19 mouse cellular contexts compared by ENCODE assay signal in genomic region chr11:48796290-48796689, GRCm38 (mm10). TPM values are rescaled to one million over a fixed set of nuclear protein-coding genes. Genes with fewer than 3 reads are reported as not detected.
A peak's percentile ranks its signal among the peaks of the same experiment; 100 is the strongest.
DNase-seq lines count a peak whose midpoint lies in the region; ATAC-seq and TF ChIP-seq lines count a peak whose summit lies in the region.
"Had no signal": no experiment of that assay in that cellular context is flagged by ENCODE, and none has a peak within 500 bp of the region (broad histone marks: within the 10 kb centered on the region; RNA-seq: fewer than 3 reads in every experiment).

No protein-coding gene starts in this region.

- no peak overlapping the region for H3K4me2 ChIP-seq in kidney, postnatal 0 days (ENCODE audit: low read length)
- no peak overlapping the region for H3K4me2 ChIP-seq in kidney, embryonic 14.5 days (replicated peaks; ENCODE audit: low read depth, low read length)
- no peak overlapping the region for H3K4me2 ChIP-seq in lung, postnatal 0 days (replicated peaks; ENCODE audit: low read depth, low read length)
- H3K4me2 ChIP-seq in stomach, postnatal 0 days (replicated peaks; ENCODE audit: low read depth), result no peak overlapping the region
- H3K4me2 ChIP-seq: forebrain, embryonic 13.5 days; hindbrain, embryonic 12.5 days had no signal

- no peak for TF ChIP-seq POLR2A in heart, adult 2 months (IDR thresholded peaks at IDR 0.05; ENCODE audit: insufficient read depth, low read depth, low read length)

- intact Hi-C loops in heart, adult 2 months (cut with DNase I), result loop anchor here (5.0 kb wide), 1 partner anchor 406 kb away; the partner anchor contains the start of gene Zfp62

- no peak for DNase-seq in heart, adult 2 months
- DNase-seq in heart, adult 11 months, result no peak
- no peak for DNase-seq in kidney, postnatal 0 days (ENCODE audit: low spot score)
- no peak for DNase-seq in lung, postnatal 0 days (ENCODE audit: low spot score)
- no peak for DNase-seq in lung, postnatal 4 days
- no peak for DNase-seq in stomach, postnatal 0 days (ENCODE audit: low spot score)
- no peak for DNase-seq in frontal cortex, postnatal 14 days (ENCODE audit: low spot score in 2 of 2)
- DNase-seq: adrenal gland, postnatal 14 days; cerebellum, adult 18-20 months; cerebellum, postnatal 36 days; forebrain, postnatal 0 days; heart, postnatal 36 days had no signal

- H3K27ac ChIP-seq in heart, adult 2 months, result no peak overlapping the region
- H3K27ac ChIP-seq in kidney, postnatal 0 days, result no peak overlapping the region
- H3K27ac ChIP-seq in kidney, embryonic 14.5 days (ENCODE audit: low read depth, low read length), result no peak overlapping the region
- no peak overlapping the region for H3K27ac ChIP-seq in lung, postnatal 0 days (ENCODE audit: low read length)
- H3K27ac ChIP-seq in stomach, postnatal 0 days (replicated peaks), result no peak overlapping the region
- H3K27ac ChIP-seq: embryonic facial prominence, embryonic 10.5 days; forebrain, embryonic 13.5 days; hindbrain, embryonic 12.5 days had no signal

- peaks cover 4% of the 10 kb centered on the region for H3K4me1 ChIP-seq in heart, adult 2 months (ENCODE audit: control insufficient read depth, insufficient read depth, low read length)
- peaks cover under 1% of the 10 kb centered on the region; the same call in 1 of the 2 replicates for H3K4me1 ChIP-seq in kidney, postnatal 0 days (replicated peaks; ENCODE audit: insufficient read depth, low read length)
- H3K4me1 ChIP-seq in kidney, embryonic 14.5 days (ENCODE audit: control insufficient read depth, insufficient read depth, low read length), result 0 out of 2 replicates have a peak, but pooled peaks cover 5% of the 10 kb centered on the region
- H3K4me1 ChIP-seq in lung, postnatal 0 days (ENCODE audit: insufficient read depth, low read depth, low read length), result peaks cover 7% of the 10 kb centered on the region; the same call in 1 of the 2 replicates
- H3K4me1 ChIP-seq in stomach, postnatal 0 days (replicated peaks; ENCODE audit: control insufficient read depth, insufficient read depth), result no peaks in the 10 kb centered on the region

- H3K9ac ChIP-seq in heart, adult 2 months (ENCODE audit: low read depth, low read length), result no peak overlapping the region
- H3K9ac ChIP-seq in kidney, postnatal 0 days (ENCODE audit: low read depth, low read length), result no peak overlapping the region
- H3K9ac ChIP-seq in kidney, embryonic 14.5 days (ENCODE audit: low read depth, low read length), result no peak overlapping the region
- no peak overlapping the region for H3K9ac ChIP-seq in lung, postnatal 0 days (replicated peaks; ENCODE audit: low read depth)
- H3K9ac ChIP-seq in stomach, postnatal 0 days (ENCODE audit: low read length), result no peak overlapping the region
- H3K9ac ChIP-seq: forebrain, embryonic 13.5 days; forebrain, postnatal 0 days; heart, embryonic 12.5 days; hindbrain, embryonic 12.5 days had no signal

- peak; percentile 20 for TF ChIP-seq CTCF in heart, adult 2 months (IDR thresholded peaks at IDR 0.05)
- TF ChIP-seq CTCF in kidney, postnatal 0 days (IDR thresholded peaks at IDR 0.05; ENCODE audit: low read depth), result peak; percentile 9; the same call in 1 of the 2 replicates
- TF ChIP-seq CTCF in lung, postnatal 0 days (IDR thresholded peaks at IDR 0.05), result peak; percentile 37; the same call in 1 of the 2 replicates
- TF ChIP-seq CTCF in stomach, postnatal 0 days (IDR thresholded peaks at IDR 0.05; ENCODE audit: low read depth), result peak; percentile 25

- ATAC-seq in kidney, postnatal 0 days (replicated peaks; ENCODE audit: low FRiP score, low read depth), result no peak
- no peak for ATAC-seq in kidney, embryonic 14.5 days (ENCODE audit: low FRiP score, low TSS enrichment)
- no peak for ATAC-seq in lung, postnatal 0 days
- ATAC-seq in stomach, postnatal 0 days (ENCODE audit: low FRiP score, low TSS enrichment), result no peak
- ATAC-seq: forebrain, embryonic 13.5 days; forebrain, postnatal 0 days; hindbrain, embryonic 16.5 days had no signal

- H3K79me2 ChIP-seq in heart, adult 2 months (replicated peaks; ENCODE audit: control insufficient read depth, insufficient read depth, low read length), result no peaks in the 10 kb centered on the region; the same call in 1 of the 2 replicates

- H3K4me3 ChIP-seq in heart, adult 2 months, result no peak overlapping the region
- H3K4me3 ChIP-seq in kidney, postnatal 0 days (replicated peaks; ENCODE audit: low read depth, low read length), result no peak overlapping the region
- H3K4me3 ChIP-seq in kidney, embryonic 14.5 days (ENCODE audit: low read length), result no peak overlapping the region
- no peak overlapping the region for H3K4me3 ChIP-seq in lung, postnatal 0 days (ENCODE audit: low read depth, low read length)
- H3K4me3 ChIP-seq in stomach, postnatal 0 days (ENCODE audit: low read depth, low read length), result no peak overlapping the region
- H3K4me3 ChIP-seq: embryonic facial prominence, embryonic 10.5 days; forebrain, embryonic 13.5 days; hindbrain, embryonic 12.5 days had no signal

- no peaks in the 10 kb centered on the region for H3K9me3 ChIP-seq in kidney, postnatal 0 days (replicated peaks; ENCODE audit: low read length)
- no peaks in the 10 kb centered on the region for H3K9me3 ChIP-seq in kidney, embryonic 14.5 days (ENCODE audit: control insufficient read depth, low read length)
- no peaks in the 10 kb centered on the region for H3K9me3 ChIP-seq in lung, postnatal 0 days (ENCODE audit: low read length)
- H3K9me3 ChIP-seq in stomach, postnatal 0 days (ENCODE audit: control insufficient read depth, low read length), result no peaks in the 10 kb centered on the region
- H3K9me3 ChIP-seq: embryonic facial prominence, embryonic 10.5 days; forebrain, embryonic 13.5 days; G1E; heart, embryonic 12.5 days; hindbrain, embryonic 12.5 days had no signal

- peaks cover 3% of the 10 kb centered on the region; the same call in 1 of the 2 replicates for H3K36me3 ChIP-seq in heart, adult 2 months (ENCODE audit: control insufficient read depth, insufficient read depth, low read length)
- no peaks in the 10 kb centered on the region for H3K36me3 ChIP-seq in kidney, postnatal 0 days (ENCODE audit: insufficient read depth, low read length)
- H3K36me3 ChIP-seq in kidney, embryonic 14.5 days (ENCODE audit: control insufficient read depth, insufficient read depth, low read length), result peaks cover 4% of the 10 kb centered on the region; the same call in 1 of the 2 replicates
- H3K36me3 ChIP-seq in lung, postnatal 0 days (ENCODE audit: insufficient read depth, low read length), result no peaks in the 10 kb centered on the region
- no peaks in the 10 kb centered on the region for H3K36me3 ChIP-seq in stomach, postnatal 0 days (ENCODE audit: control insufficient read depth, insufficient read depth, low read length)
- H3K36me3 ChIP-seq: heart, embryonic 12.5 days; hindbrain, embryonic 12.5 days had no signal

- TF ChIP-seq EP300 in heart, adult 2 months (IDR thresholded peaks at IDR 0.05; ENCODE audit: insufficient read depth, low read depth, low read length), result no peak
- TF ChIP-seq EP300 in lung, postnatal 0 days (IDR thresholded peaks at IDR 0.05), result no peak
- no peak for TF ChIP-seq EP300 in stomach, postnatal 0 days (optimal IDR thresholded peaks at IDR 0.05)

- H3K27me3 ChIP-seq in heart, adult 2 months (ENCODE audit: control insufficient read depth, insufficient read depth, low read length), result no peaks in the 10 kb centered on the region
- H3K27me3 ChIP-seq in kidney, postnatal 0 days (ENCODE audit: insufficient read depth, low read length), result no peaks in the 10 kb centered on the region
- H3K27me3 ChIP-seq in kidney, embryonic 14.5 days (ENCODE audit: control insufficient read depth, insufficient read depth, low read length), result no peaks in the 10 kb centered on the region
- H3K27me3 ChIP-seq in lung, postnatal 0 days (replicated peaks; ENCODE audit: insufficient read depth, low read length), result no peaks in the 10 kb centered on the region
- no peaks in the 10 kb centered on the region for H3K27me3 ChIP-seq in stomach, postnatal 0 days (ENCODE audit: control insufficient read depth, insufficient read depth, low read length)
- H3K27me3 ChIP-seq: forebrain, embryonic 13.5 days; heart, embryonic 12.5 days; hindbrain, embryonic 12.5 days had no signal

- 79% methylated on average over 4 of the region's 4 CpGs for WGBS in heart, adult 2 months
- 78% methylated on average over 4 of the region's 4 CpGs for WGBS in kidney, postnatal 0 days
- 87% methylated on average over 4 of the region's 4 CpGs for WGBS in kidney, embryonic 14.5 days
- 79% methylated on average over 4 of the region's 4 CpGs for WGBS in lung, postnatal 0 days
- WGBS in stomach, postnatal 0 days, result 85% methylated on average over 4 of the region's 4 CpGs

RNA-seq across cellular contexts. Expression of gene Rack1, which starts 3.8 kb away (rescaled TPM):
- total RNA-seq in heart, adult 2 months (2021), result 100 to 1,000 TPM; 337 to 437 TPM
- polyA plus RNA-seq in heart, adult 2 months (2012; rRNA removed), result 867 and 1,301 TPM in 2 replicates
- 732 and 795 TPM in 2 replicates for polyA plus RNA-seq in kidney, postnatal 0 days (2015; fragmentation: Nextera tagmentation; extraction: Ambion mirVana)
- 994 and 1,198 TPM in 2 replicates for polyA plus RNA-seq in kidney, embryonic 14.5 days (2014; fragmentation: Nextera tagmentation; extraction: Ambion mirVana)
- 404 and 434 TPM in 2 replicates for polyA plus RNA-seq in lung, postnatal 0 days (2015; fragmentation: Nextera tagmentation; extraction: Ambion mirVana)
- 524 and 529 TPM in 2 replicates for polyA plus RNA-seq in stomach, postnatal 0 days (2015; fragmentation: Nextera tagmentation; extraction: Ambion mirVana)

RNA-seq across cellular contexts. Expression of gene Trim41, which starts 20.9 kb away (rescaled TPM):
- total RNA-seq in heart, adult 2 months (2021), result 10 to 100 TPM; 19.8 to 19.9 TPM
- 19.1 and 19.3 TPM in 2 replicates for polyA plus RNA-seq in heart, adult 2 months (2012; rRNA removed)
- polyA plus RNA-seq in kidney, postnatal 0 days (2015; fragmentation: Nextera tagmentation; extraction: Ambion mirVana), result 5.2 and 5.3 TPM in 2 replicates
- 5.8 and 6.1 TPM in 2 replicates for polyA plus RNA-seq in kidney, embryonic 14.5 days (2014; fragmentation: Nextera tagmentation; extraction: Ambion mirVana)
- 4.3 and 5.1 TPM in 2 replicates for polyA plus RNA-seq in lung, postnatal 0 days (2015; fragmentation: Nextera tagmentation; extraction: Ambion mirVana)
- polyA plus RNA-seq in stomach, postnatal 0 days (2015; fragmentation: Nextera tagmentation; extraction: Ambion mirVana), result 3.6 and 4.0 TPM in 2 replicates

RNA-seq across cellular contexts. Expression of gene Trim7, which starts 29.6 kb away (rescaled TPM):
- total RNA-seq in heart, adult 2 months (2021), result 10 to 100 TPM; 18.2 to 18.4 TPM
- polyA plus RNA-seq in heart, adult 2 months (2012; rRNA removed), result 27.9 and 32.6 TPM in 2 replicates
- 10.2 and 10.5 TPM in 2 replicates for polyA plus RNA-seq in kidney, postnatal 0 days (2015; fragmentation: Nextera tagmentation; extraction: Ambion mirVana)
- polyA plus RNA-seq in kidney, embryonic 14.5 days (2014; fragmentation: Nextera tagmentation; extraction: Ambion mirVana), result 1.3 and 2.9 TPM in 2 replicates
- polyA plus RNA-seq in lung, postnatal 0 days (2015; fragmentation: Nextera tagmentation; extraction: Ambion mirVana), result 1.2 and 1.6 TPM in 2 replicates
- 3.0 and 3.4 TPM in 2 replicates for polyA plus RNA-seq in stomach, postnatal 0 days (2015; fragmentation: Nextera tagmentation; extraction: Ambion mirVana)

RNA-seq across cellular contexts. Expression of gene Gm12184, which starts 30.2 kb away (rescaled TPM):
- total RNA-seq in heart, adult 2 months (2021), result 1 to 10 TPM; 3.8 to 3.9 TPM
- polyA plus RNA-seq in heart, adult 2 months (2012; rRNA removed), result 18.8 and 28.2 TPM in 2 replicates
- 4.4 and 10.3 TPM in 2 replicates for polyA plus RNA-seq in kidney, postnatal 0 days (2015; fragmentation: Nextera tagmentation; extraction: Ambion mirVana)
- 5.6 and 7.6 TPM in 2 replicates for polyA plus RNA-seq in kidney, embryonic 14.5 days (2014; fragmentation: Nextera tagmentation; extraction: Ambion mirVana)
- 4.4 and 5.5 TPM in 2 replicates for polyA plus RNA-seq in lung, postnatal 0 days (2015; fragmentation: Nextera tagmentation; extraction: Ambion mirVana)
- 5.0 and 7.3 TPM in 2 replicates for polyA plus RNA-seq in stomach, postnatal 0 days (2015; fragmentation: Nextera tagmentation; extraction: Ambion mirVana)
